Mouse (Mus musculus) liver, postnatal 0 days (tissue): Measurements from ENCODE around the gene Dffa.

Experiments
- CTCF ChIP-seq: sonication (generic); IDR thresholded peaks from 2 replicates; pipeline ENCODE4 v1.5.1; 2016; ENCODE audit warnings: antibody characterized with exemption, low read depth
- EP300 ChIP-seq: IDR thresholded peaks from 2 replicates; pipeline ENCODE4 v1.6.1; 2016; ENCODE audit warnings: antibody characterized with exemption, low read depth, mild to moderate bottlenecking

DNA sequence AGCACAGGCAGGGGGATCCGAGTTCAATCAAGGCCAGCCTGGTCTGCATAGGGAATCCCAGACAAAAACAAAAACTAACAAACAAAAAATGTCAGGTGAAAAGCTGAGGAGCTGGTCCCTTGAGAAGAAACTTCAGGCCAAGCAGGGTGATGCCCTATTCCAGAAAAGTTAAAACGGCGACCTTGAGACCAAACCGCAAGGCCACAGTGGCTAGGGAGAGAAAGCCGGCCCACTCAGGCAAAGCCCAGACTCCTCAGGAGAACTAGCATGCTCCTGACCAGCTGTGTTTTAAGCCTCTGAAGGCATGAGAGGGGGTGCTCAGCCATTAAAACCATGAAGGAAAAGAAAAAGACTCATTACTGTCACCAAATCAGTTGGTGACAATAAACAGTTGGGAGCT, 18.6 kb upstream of the Dffa start:
- no peak for TF ChIP-seq CTCF
- no peak for TF ChIP-seq EP300
